Comparison of ENCODE assay signal across 9 mouse cellular contexts in genomic region chr12:107975897-107976570, GRCm38 (mm10). TPM values are rescaled to one million over a fixed set of nuclear protein-coding genes. Genes with fewer than 3 reads are reported as not detected.
DNase-seq lines count a peak whose midpoint lies in the region; ATAC-seq and TF ChIP-seq lines count a peak whose summit lies in the region.
"Had no signal": no experiment of that assay in that cellular context is flagged by ENCODE, and none has a peak within 500 bp of the region (broad histone marks: within the 10 kb centered on the region; RNA-seq: fewer than 3 reads in every experiment).

No protein-coding gene starts in this region.

- ATAC-seq in stomach, postnatal 0 days (ENCODE audit: low FRiP score, low TSS enrichment): no peak

- H3K9ac ChIP-seq in heart, adult 2 months (ENCODE audit: low read depth, low read length): no peak overlapping the region
- 0 out of 2 replicates have a peak overlapping the region, but pooled peaks have one; percentile 1 for H3K9ac ChIP-seq in stomach, postnatal 0 days (ENCODE audit: low read length)
- H3K9ac ChIP-seq: lung, embryonic 15.5 days had no signal

- 44% methylated on average over 14 of the region's 14 CpGs for WGBS in heart, embryonic 10.5 days
- whole genome bisulfite sequencing in heart, adult 2 months: 41% methylated on average over 14 of the region's 14 CpGs
- 9% methylated on average over 14 of the region's 14 CpGs for WGBS in spleen, adult 2 months
- 18% methylated on average over 14 of the region's 14 CpGs for WGBS in limb, embryonic 10.5 days
- 32% methylated on average over 14 of the region's 14 CpGs for WGBS in stomach, postnatal 0 days

- H3K27ac ChIP-seq in heart, embryonic 10.5 days: 0 out of 2 replicates have a peak overlapping the region, but pooled peaks have one; percentile 47
- H3K27ac ChIP-seq in heart, adult 2 months: no peak overlapping the region
- H3K27ac ChIP-seq in spleen, adult 2 months (ENCODE audit: insufficient read depth, low read length): peak overlapping the region; percentile 66
- peak overlapping the region; percentile 77 for H3K27ac ChIP-seq in limb, embryonic 10.5 days
- peak overlapping the region; percentile 49; the same call in 1 of the 2 replicates for H3K27ac ChIP-seq in stomach, postnatal 0 days (replicated peaks)
- H3K27ac ChIP-seq: lung, embryonic 15.5 days had no signal

- no peak for TF ChIP-seq POLR2A in heart, adult 2 months (IDR thresholded peaks at IDR 0.05; ENCODE audit: insufficient read depth, low read depth, low read length)
- no peak for TF ChIP-seq POLR2A in spleen, adult 2 months (IDR thresholded peaks at IDR 0.05; ENCODE audit: low read depth, low read length)

- H3K36me3 ChIP-seq in heart, embryonic 10.5 days: no peaks in the 10 kb centered on the region
- H3K36me3 ChIP-seq in heart, adult 2 months (ENCODE audit: control insufficient read depth, insufficient read depth, low read length): no peaks in the 10 kb centered on the region
- H3K36me3 ChIP-seq in spleen, adult 2 months (ENCODE audit: control insufficient read depth, insufficient read depth, low read length): no peaks in the 10 kb centered on the region
- no peaks in the 10 kb centered on the region for H3K36me3 ChIP-seq in limb, embryonic 10.5 days
- no peaks in the 10 kb centered on the region; the same call in 1 of the 2 replicates for H3K36me3 ChIP-seq in stomach, postnatal 0 days (ENCODE audit: control insufficient read depth, insufficient read depth, low read length)
- H3K36me3 ChIP-seq: lung, embryonic 15.5 days had no signal

- H3K4me2 ChIP-seq in stomach, postnatal 0 days (replicated peaks; ENCODE audit: low read depth): peak overlapping the region; percentile 28
- H3K4me2 ChIP-seq: lung, embryonic 15.5 days had no signal

- no peaks in the 10 kb centered on the region for H3K79me2 ChIP-seq in heart, adult 2 months (replicated peaks; ENCODE audit: control insufficient read depth, insufficient read depth, low read length)

- peaks cover 77% of the 10 kb centered on the region for H3K4me1 ChIP-seq in heart, embryonic 10.5 days
- H3K4me1 ChIP-seq in heart, adult 2 months (ENCODE audit: control insufficient read depth, insufficient read depth, low read length): no peaks in the 10 kb centered on the region
- peaks cover 2% of the 10 kb centered on the region for H3K4me1 ChIP-seq in spleen, adult 2 months (ENCODE audit: control insufficient read depth, insufficient read depth, insufficient read length)
- peaks cover 97% of the 10 kb centered on the region for H3K4me1 ChIP-seq in limb, embryonic 10.5 days
- H3K4me1 ChIP-seq in stomach, postnatal 0 days (replicated peaks; ENCODE audit: control insufficient read depth, insufficient read depth): peaks cover 9% of the 10 kb centered on the region; the same call in 1 of the 2 replicates

- intact Hi-C loops in heart, adult 2 months (cut with DNase I): no loop called here

- no peak for TF ChIP-seq CTCF in heart, adult 2 months (IDR thresholded peaks at IDR 0.05)
- TF ChIP-seq CTCF in spleen, adult 2 months (IDR thresholded peaks at IDR 0.05; ENCODE audit: extremely low read depth, insufficient read depth, insufficient read length, insufficient replicate concordance): no peak
- TF ChIP-seq CTCF in stomach, postnatal 0 days (IDR thresholded peaks at IDR 0.05; ENCODE audit: low read depth): no peak

- no peak for DNase-seq in heart, embryonic 10.5 days (ENCODE audit: low spot score)
- no peak for DNase-seq in heart, adult 2 months
- DNase-seq in spleen, adult 2 months (ENCODE audit: low read depth in 1 of 2, low spot score in 2 of 2): no peak
- no peak for DNase-seq in spleen, adult 18-20 months
- DNase-seq in limb, embryonic 10.5 days (ENCODE audit: low spot score): no peak
- DNase-seq in stomach, postnatal 0 days (ENCODE audit: low spot score): no peak
- no peak for DNase-seq in embryo, embryonic 9.5 days (ENCODE audit: extremely low spot score)
- DNase-seq in ovary, adult 18-20 months (ENCODE audit: low spot score): no peak

- no peaks in the 10 kb centered on the region for H3K9me3 ChIP-seq in heart, embryonic 10.5 days
- no peaks in the 10 kb centered on the region for H3K9me3 ChIP-seq in limb, embryonic 10.5 days (replicated peaks)
- no peaks in the 10 kb centered on the region for H3K9me3 ChIP-seq in stomach, postnatal 0 days (ENCODE audit: control insufficient read depth, low read length)
- H3K9me3 ChIP-seq: lung, embryonic 15.5 days had no signal

- H3K4me3 ChIP-seq in heart, embryonic 10.5 days: peak overlapping the region; percentile 43
- no peak overlapping the region for H3K4me3 ChIP-seq in heart, adult 2 months
- no peak overlapping the region; the same call in 1 of the 2 replicates for H3K4me3 ChIP-seq in spleen, adult 2 months (ENCODE audit: extremely low read depth, insufficient read depth, insufficient read length)
- H3K4me3 ChIP-seq in limb, embryonic 10.5 days: peak overlapping the region; percentile 36
- H3K4me3 ChIP-seq in stomach, postnatal 0 days (ENCODE audit: low read depth, low read length): no peak overlapping the region
- H3K4me3 ChIP-seq: lung, embryonic 15.5 days had no signal

- no peak for TF ChIP-seq EP300 in heart, adult 2 months (IDR thresholded peaks at IDR 0.05; ENCODE audit: insufficient read depth, low read depth, low read length)
- TF ChIP-seq EP300 in stomach, postnatal 0 days (optimal IDR thresholded peaks at IDR 0.05): no peak

- peaks cover 47% of the 10 kb centered on the region for H3K27me3 ChIP-seq in heart, embryonic 10.5 days (ENCODE audit: insufficient read depth, poor library complexity, severe bottlenecking)
- no peaks in the 10 kb centered on the region; the same call in 1 of the 2 replicates for H3K27me3 ChIP-seq in heart, adult 2 months (ENCODE audit: control insufficient read depth, insufficient read depth, low read length)
- peaks cover 2% of the 10 kb centered on the region; the same call in 1 of the 2 replicates for H3K27me3 ChIP-seq in spleen, adult 2 months (ENCODE audit: control insufficient read depth, insufficient read depth, low read length)
- peaks cover 4% of the 10 kb centered on the region; the same call in 1 of the 2 replicates for H3K27me3 ChIP-seq in limb, embryonic 10.5 days (ENCODE audit: low read depth, poor library complexity, severe bottlenecking)
- no peaks in the 10 kb centered on the region for H3K27me3 ChIP-seq in stomach, postnatal 0 days (ENCODE audit: control insufficient read depth, insufficient read depth, low read length)

RNA-seq across cellular contexts. Expression of gene Bcl11b, which starts 27.4 kb away (rescaled TPM):
- 3.1 and 3.3 TPM in 2 replicates for polyA plus RNA-seq in heart, embryonic 10.5 days (2016; fragmentation: Nextera tagmentation; extraction: Ambion mirVana)
- 1 to 10 TPM in 1 of 2 experiments, under 1 TPM in 1; 0.77 to 1.3 TPM for total RNA-seq in heart, adult 2 months (2021)
- polyA plus RNA-seq in heart, adult 2 months (2012; rRNA removed): 0.64 and 1.1 TPM in 2 replicates
- polyA plus RNA-seq in spleen, adult 2 months (2012; rRNA removed): 19.7 and 37.3 TPM in 2 replicates
- polyA plus RNA-seq in limb, embryonic 10.5 days (2016; fragmentation: Nextera tagmentation; extraction: Ambion mirVana): 5.4 and 7.8 TPM in 2 replicates
- polyA plus RNA-seq in stomach, postnatal 0 days (2015; fragmentation: Nextera tagmentation; extraction: Ambion mirVana): 4.6 TPM in 2 replicates

Comparison
In these comparisons a context has a peak if more than half of its experiments do, and no peak if none do; other contexts are left out.
1. H3K4me3 ChIP-seq: peak in heart, embryonic 10.5 days (single experiment) and limb, embryonic 10.5 days (single experiment); none in heart, adult 2 months (single experiment), spleen, adult 2 months (single experiment) and stomach, postnatal 0 days (single experiment).